Mouse (Mus musculus): ENCODE results near the gene Tcta. TPM values are rescaled to one million over a fixed set of nuclear protein-coding genes. Genes with fewer than 3 reads are reported as not detected.

The Tcta gene
- total RNA-seq (2021), result 10 to 100 TPM; 33.2 to 34.6 TPM

- intact Hi-C loops (cut with DNase I), result loop anchor here (1.0 kb wide), 1 partner anchor 41 kb away; the partner anchor contains the start of gene Usp4
Observed at GRCm38 (mm10) chr9:108305629-108306520, at the start of gene Tcta, which contains the start of gene Rhoa. Tcta (minus strand) TSS chr9:108306160. Rhoa (plus strand) TSS chr9:108306129.

GRCm38 (mm10) chr9:108349727-108350126 is 43.8 kb upstream of the Tcta start:
- DNase-seq (ENCODE audit: low spot score in 2 of 2), result no peak
- intact Hi-C loops (cut with DNase I), result no loop called here

More at GRCm38 (mm10) chr9:108305629-108306520, at the start of gene Tcta, which contains the start of gene Rhoa:
- peak; percentile 99 to 100 for DNase-seq (ENCODE audit: low spot score in 2 of 2)

GRCm38 (mm10) chr9:108348290-108348680 is 42.3 kb upstream of the Tcta start:
- no peak for DNase-seq (ENCODE audit: low spot score in 2 of 2)
- intact Hi-C loops (cut with DNase I), result no loop called here

GRCm38 (mm10) chr9:108347540-108348289 is 41.8 kb upstream of the Tcta start, which contains the start of gene Usp4:
Usp4 (plus strand) TSS chr9:108347853.
- intact Hi-C loops (cut with DNase I), result loop anchor here (1.0 kb wide), 1 partner anchor 41 kb away; the partner anchor contains the start of genes Rhoa and Tcta
- peak; percentile 90 to 92 for DNase-seq (ENCODE audit: low spot score in 2 of 2)

GRCm38 (mm10) chr9:108347024-108347423 is 41.1 kb upstream of the Tcta start:
- intact Hi-C loops (cut with DNase I), result loop anchor here (1.0 kb wide), 1 partner anchor 41 kb away; the partner anchor contains the start of genes Rhoa and Tcta
- no peak for DNase-seq (ENCODE audit: low spot score in 2 of 2)

GRCm38 (mm10) chr9:108344471-108344870 is 38.5 kb upstream of the Tcta start:
- no peak for DNase-seq (ENCODE audit: low spot score in 2 of 2)
- intact Hi-C loops (cut with DNase I), result no loop called here

GRCm38 (mm10) chr9:108343835-108344234 is 37.9 kb upstream of the Tcta start:
- intact Hi-C loops (cut with DNase I), result no loop called here
- DNase-seq (ENCODE audit: low spot score in 2 of 2), result no peak

GRCm38 (mm10) chr9:108343331-108343730 is 37.4 kb upstream of the Tcta start:
- intact Hi-C loops (cut with DNase I), result no loop called here
- no peak for DNase-seq (ENCODE audit: low spot score in 2 of 2)

GRCm38 (mm10) chr9:108342301-108342831 is 36.4 kb upstream of the Tcta start:
- intact Hi-C loops (cut with DNase I), result no loop called here

GRCm38 (mm10) chr9:108341801-108342200 is 35.8 kb upstream of the Tcta start:
- DNase-seq (ENCODE audit: low spot score in 2 of 2), result no peak
- intact Hi-C loops (cut with DNase I), result no loop called here

More at GRCm38 (mm10) chr9:108342301-108342831, 36.4 kb upstream of the Tcta start:
- DNase-seq (ENCODE audit: low spot score in 2 of 2), result peak in 1 of 2 experiments; percentile 33

GRCm38 (mm10) chr9:108341139-108341475 is 35.1 kb upstream of the Tcta start:
- intact Hi-C loops (cut with DNase I), result no loop called here
- DNase-seq (ENCODE audit: low spot score in 2 of 2), result no peak

GRCm38 (mm10) chr9:108340258-108341138 is 34.5 kb upstream of the Tcta start:
- intact Hi-C loops (cut with DNase I), result no loop called here
- peak in 1 of 2 experiments; percentile 28 for DNase-seq (ENCODE audit: low spot score in 2 of 2)

- intact Hi-C loops (cut with DNase I), result no loop called here
Observed at GRCm38 (mm10) chr9:108339886-108340257, 33.9 kb upstream of the Tcta start.

GRCm38 (mm10) chr9:108338886-108339781 is 33.2 kb upstream of the Tcta start, which contains the start of gene Gpx1:
Gpx1 (plus strand) TSS chr9:108338903.
- intact Hi-C loops (cut with DNase I), result no loop called here
- DNase-seq (ENCODE audit: low spot score in 2 of 2), result peak; percentile 85 to 90

More at GRCm38 (mm10) chr9:108339886-108340257, 33.9 kb upstream of the Tcta start:
- no peak for DNase-seq (ENCODE audit: low spot score in 2 of 2)

GRCm38 (mm10) chr9:108338551-108338885 is 32.6 kb upstream of the Tcta start:
- intact Hi-C loops (cut with DNase I), result no loop called here
- no peak for DNase-seq (ENCODE audit: low spot score in 2 of 2)

GRCm38 (mm10) chr9:108337848-108338550 is 32.0 kb upstream of the Tcta start:
- DNase-seq (ENCODE audit: low spot score in 2 of 2), result no peak
- intact Hi-C loops (cut with DNase I), result no loop called here

- intact Hi-C loops (cut with DNase I), result no loop called here
- no peak for DNase-seq (ENCODE audit: low spot score in 2 of 2)
Observed at GRCm38 (mm10) chr9:108325811-108326210, 19.9 kb upstream of the Tcta start.
